Mouse (Mus musculus) 416B (cell line): ENCODE measurements around the gene Olfr281.

ENCODE experiments used
- DNase-seq: peaks from one replicate; pipeline ENCODE4 v3.0.0; 2011; ENCODE audit warnings: low read depth

Olfr281 gene

GRCm38 (mm10) chr15:98483907-98484886 is 31.8 kb downstream of the Olfr281 start:
- no peak for DNase-seq

- peak; percentile 49 for DNase-seq
These were observed 34.1 kb downstream of the Olfr281 start for GRCm38 (mm10) chr15:98486433-98487021.

DNA sequence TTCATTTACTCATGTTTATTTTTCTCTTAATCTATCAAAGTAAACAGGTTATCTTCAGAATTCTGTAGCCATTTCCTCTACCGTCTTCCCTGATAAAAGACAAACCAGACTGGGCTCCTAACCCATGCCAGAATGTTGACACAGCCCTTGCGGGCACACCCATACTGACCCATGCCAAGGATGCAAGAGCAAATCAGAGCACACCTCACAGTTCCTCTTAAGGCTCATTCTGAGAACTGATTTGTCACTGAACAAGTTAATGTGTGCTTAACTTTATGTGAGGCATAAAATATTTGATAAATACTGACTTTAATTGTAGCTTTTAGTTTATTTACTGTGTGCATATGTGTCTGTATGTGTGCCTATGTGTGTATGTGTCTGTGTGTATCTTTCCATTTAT is 38.9 kb downstream of the Olfr281 start:
- DNase-seq = no peak

DNA sequence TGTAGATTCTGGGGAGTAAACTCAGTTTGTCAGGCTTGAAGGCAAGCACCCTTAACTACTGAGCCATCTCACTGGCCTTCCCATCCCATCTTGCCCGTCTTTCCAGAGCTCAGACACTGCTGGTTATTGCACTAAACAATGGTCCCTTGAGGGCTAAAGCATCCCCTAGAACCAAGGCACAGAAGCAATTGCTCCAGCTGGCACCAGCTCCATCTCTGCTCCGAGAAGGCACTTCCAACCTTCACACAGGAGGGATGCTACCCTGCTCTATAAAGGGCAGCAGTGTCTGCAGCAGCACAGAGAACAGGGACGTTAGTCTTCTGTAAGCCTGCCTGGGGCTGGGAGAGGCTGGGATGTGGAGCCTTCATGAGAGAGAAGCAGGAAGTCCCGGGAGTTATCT is 39.7 kb downstream of the Olfr281 start, which contains the start of gene Olfr279:
Gene Olfr279, plus strand, starts transcription at position 301 of the 400 bp plus-strand sequence.
- no peak for DNase-seq

GRCm38 (mm10) chr15:98497631-98498030 is 45.2 kb downstream of the Olfr281 start:
- no peak for DNase-seq

DNA sequence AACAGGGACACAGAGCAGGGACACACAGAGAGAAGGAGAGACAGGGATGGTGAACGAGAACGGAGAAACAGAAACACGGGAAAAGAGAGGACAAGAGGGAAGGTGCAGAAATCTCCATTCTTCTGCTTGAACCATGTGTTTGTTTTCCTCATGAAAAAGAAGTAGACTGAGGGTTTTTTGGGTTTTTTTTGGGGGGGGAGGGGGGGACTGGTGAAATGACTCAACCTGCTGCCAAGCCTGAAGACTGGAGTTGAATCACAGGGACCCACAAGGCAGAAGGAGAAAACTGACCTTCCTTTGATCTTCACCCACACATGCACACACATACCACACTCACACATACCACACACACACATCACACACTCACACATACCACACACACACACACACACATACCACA is 50.9 kb downstream of the Olfr281 start:
- no peak for DNase-seq

GRCm38 (mm10) chr15:98504514-98504913 is 52.1 kb downstream of the Olfr281 start:
- peak; percentile 81 for DNase-seq

GRCm38 (mm10) chr15:98506253-98506957 is 54.0 kb downstream of the Olfr281 start:
- peak; percentile 83 for DNase-seq

DNA sequence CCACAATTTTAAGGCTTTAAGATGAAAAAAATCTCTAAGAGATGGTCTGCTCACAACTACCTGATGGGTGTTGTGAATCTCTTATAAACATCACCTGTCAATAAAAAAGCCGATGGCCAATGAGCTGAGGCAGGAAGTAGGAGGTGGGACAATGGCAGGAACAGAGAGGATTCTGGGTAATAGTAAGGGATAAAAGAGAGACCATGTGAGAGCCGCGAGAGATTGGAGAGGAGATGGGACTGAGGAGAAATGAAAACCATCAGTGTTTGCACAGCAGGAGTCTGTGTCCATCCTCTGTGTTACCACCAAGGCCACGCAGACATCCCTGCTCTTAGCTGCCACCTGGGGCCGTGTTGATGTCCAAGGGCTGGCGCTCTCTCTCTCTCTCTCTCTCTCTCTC is 54.9 kb downstream of the Olfr281 start:
- DNase-seq = peak; percentile 52

GRCm38 (mm10) chr15:98509387-98509786 is 57.0 kb downstream of the Olfr281 start:
- no peak for DNase-seq
